Mouse (Mus musculus) v-Abl transformed pro-B cells (cell line): ENCODE results near the gene Sertad4.

Experiments used
- in situ Hi-C, 2 experiments: fragments of 400-800 bp; cut with MboI; formaldehyde crosslinking; loops; one replicate each; pipeline ENCODE4 v1.15.1; 2025; ENCODE audit not compliant: unreplicated experiment in 2 of 2

Gene Sertad4

DNA sequence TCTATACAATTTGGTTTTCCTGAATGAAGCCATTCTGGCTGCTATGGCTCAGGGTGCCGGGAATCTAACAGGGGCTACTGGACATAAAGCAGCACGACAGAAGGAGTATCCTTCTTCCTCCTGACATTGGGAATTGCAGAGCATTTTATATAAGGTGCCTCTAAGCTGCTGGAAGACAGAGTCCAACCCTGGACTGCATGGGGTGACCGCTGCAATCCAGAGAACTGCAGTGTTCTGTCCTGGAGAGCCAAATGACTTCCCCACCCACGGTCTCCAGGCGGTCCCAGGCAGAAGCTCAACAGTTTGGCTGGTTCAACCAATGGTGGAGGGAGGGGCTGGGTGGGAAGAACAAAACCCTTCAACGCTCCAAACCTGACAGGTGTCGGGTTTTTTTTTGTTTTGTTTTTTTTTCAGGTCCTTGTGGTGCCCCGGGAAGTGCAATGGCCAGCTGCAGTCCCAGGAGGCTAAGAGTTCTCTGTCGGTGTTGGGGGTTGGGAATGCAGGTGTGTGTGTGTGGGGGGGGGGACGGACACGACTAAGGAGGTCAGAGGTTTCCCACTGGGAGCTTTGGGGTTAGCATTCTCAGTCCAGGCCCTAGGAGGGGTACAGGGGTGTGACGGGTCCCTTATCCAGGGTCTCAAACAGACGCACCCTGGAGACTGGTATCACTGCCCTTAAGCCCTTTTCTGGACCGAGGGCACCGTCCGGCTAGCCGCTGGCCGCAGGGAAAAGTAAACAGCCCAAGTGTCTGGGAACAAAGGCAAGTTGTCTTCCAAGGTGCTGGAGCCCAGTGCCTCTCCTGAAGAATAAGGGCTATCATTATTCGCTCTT lies 1.4 kb downstream of the Sertad4 start:
- in situ Hi-C loops: no loop called here

DNA sequence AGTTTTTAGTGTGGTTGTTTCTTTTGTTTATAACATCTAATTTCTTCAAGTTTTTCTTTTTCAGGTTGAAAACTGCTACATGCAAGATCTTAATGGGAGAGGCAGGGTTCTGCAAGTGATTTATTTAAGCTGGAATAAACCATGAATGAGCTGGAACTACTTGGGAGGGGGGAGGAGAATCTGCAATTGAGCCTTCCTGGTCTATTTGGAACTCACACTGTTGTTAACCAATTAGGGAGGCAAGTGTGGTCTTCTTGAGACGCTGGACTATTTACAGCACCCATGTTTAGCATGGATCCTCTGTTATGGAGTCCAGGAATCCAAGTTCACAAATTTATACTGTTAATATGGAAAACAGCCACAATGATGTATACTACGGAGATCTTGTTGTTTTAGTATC lies 2.1 kb downstream of the Sertad4 start:
- in situ Hi-C loops: no loop called here

DNA sequence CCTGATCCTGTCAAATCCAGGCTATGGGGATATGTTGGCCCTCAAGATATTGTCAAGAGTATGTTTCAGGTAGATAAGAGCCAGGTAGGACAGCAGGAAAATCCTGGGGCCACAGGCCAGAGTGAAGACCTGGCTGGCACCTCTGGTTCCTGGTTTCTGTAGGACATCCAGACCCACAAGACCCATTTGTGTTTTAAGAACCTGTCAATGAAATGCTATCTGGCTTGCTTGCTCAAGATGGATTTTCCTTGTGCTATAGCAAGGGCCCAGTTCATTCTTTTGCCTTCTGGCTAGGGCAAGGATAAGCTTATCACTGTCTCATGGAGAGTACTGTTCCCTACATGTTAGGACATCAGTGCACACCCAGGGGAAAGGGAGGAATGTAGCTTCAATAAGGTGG lies 3.5 kb downstream of the Sertad4 start:
- in situ Hi-C loops: no loop called here

DNA sequence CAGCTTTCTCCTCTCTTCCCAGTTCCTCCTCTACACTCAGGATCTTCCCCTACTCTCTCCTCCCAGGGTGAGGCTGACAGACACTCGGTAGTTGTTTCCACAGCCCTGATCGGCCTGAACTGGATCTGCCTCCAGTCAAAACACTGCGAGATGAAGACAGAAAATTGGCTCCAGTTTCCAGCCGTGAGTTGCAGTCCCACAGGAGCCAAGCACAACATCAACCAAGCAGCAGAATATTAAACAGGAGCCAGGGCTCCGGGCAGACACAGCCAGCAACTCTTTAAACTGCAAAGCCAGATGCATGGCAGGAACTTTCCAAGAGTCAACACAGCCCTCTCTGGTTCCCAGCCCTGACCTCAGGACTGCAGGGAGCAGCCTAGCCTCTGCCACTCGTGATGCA lies 3.9 kb downstream of the Sertad4 start:
- in situ Hi-C loops: no loop called here

DNA sequence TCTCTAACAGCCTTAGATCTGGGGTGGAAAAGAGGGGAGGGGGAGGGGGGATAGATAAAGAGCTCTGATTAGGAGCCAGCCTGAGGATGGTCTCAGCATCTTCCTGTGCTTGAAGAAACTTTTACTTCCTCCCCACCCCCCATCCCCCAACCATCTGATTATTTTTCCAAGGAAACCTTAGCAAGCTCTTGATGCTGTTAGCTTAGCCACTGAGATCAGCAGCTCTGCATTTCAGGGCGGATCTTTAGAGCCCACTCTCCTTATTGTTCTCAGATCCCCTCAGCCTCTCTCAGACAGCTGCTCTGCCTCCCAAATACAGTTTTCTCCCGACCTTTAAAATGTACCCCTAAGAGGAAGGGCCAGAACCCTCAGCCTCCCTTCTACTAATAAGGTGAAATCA lies 4.4 kb downstream of the Sertad4 start:
- in situ Hi-C loops: no loop called here

DNA sequence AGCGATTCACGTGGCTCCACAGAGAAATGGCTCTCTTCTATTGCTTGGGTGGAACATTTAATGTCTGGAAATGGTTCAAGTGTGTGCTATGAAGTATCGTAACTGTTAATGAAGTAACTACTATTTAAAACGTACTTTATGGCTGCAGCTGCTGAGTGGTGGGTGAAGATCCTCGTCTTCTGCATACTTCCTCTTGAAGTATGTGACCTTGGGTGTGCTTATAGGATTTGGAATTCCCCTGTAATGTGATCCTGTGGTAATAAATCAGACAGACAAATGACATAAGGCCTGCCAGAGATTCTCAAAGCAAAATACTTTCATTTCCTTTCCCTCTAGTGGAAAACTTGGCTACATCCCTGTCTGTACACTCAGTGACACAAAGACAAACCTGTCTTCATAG lies 5.9 kb downstream of the Sertad4 start:
- in situ Hi-C loops: loop anchor here in 1 of 2 experiments (10.0 kb wide), 1 partner anchor 45 kb away; no protein-coding TSS in a partner anchor

DNA sequence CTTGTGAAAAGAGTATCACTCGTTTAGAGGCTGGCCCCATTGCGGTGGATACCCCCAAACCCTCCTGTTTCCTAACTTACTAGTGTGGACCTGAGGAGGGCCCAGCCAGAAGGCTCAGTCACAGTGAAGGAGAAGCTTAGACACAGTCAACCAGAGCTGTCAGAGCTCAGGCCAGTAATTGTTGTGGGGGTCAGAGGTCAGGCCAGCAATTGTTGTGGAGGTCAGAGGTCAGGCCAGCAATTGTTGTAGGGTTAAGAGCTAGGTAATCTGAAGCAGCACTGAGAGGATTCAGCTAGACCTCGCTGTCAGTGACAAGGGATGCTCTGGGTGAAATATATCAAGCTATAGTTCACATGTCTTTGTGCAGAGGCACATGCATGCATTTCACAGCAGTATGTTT lies 8.3 kb downstream of the Sertad4 start:
- in situ Hi-C loops: loop anchor here in 1 of 2 experiments (10.0 kb wide), 1 partner anchor 48 kb away; no protein-coding TSS in a partner anchor

DNA sequence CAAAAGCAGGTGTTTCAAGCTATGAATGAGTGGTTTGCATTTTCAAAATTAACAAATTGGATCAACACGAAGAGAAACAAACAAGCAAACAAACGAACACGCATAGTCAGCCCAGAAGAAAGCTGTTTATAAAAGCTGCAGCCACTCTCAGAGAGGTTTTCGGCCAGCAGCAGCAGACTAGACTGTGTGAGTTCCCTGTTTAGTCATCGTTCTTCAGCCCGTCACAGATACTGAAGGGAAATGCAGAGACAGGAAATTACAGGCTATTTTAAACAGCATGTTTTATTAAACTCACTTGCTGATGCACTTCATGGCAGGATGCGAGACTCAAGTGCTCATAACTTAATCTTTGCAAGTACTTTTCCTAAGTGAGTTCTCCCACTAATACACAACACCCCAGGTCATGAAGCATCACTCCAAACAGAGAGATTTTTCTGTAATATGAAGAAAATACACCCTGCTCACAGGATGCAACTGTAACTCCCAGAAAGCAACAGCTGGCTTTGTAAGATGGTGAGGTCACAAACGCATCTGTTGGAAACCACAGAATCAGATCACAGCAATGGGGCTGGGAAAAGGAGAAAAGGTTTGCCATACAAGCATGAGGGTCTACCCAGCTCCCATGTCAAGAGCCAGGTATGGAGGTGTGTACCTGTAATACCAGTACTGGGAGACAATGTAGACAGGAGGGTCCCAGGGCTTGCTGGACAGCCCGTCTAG lies 14.3 kb downstream of the Sertad4 start:
- in situ Hi-C loops: loop anchor here in 1 of 2 experiments (10.0 kb wide), 1 partner anchor 54 kb away; no protein-coding TSS in a partner anchor

DNA sequence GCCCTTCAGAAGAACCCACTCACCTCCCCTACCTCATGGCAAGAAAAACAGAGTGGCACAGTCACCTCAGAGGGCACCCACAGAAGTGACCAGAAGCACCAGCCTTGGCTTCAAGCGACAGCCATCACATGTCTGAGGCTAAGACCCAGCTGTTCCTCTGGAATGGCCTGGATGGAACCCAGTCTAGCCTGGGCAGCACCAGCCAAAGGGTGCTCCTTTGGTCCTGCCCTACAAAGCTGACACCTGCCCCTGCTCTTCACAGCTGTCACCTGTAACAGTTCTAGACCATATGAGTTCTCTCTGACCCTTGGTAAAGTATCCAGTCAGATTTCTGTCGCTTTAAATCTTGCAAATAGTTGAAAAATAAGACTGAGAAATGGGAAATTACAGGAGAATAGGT lies 14.9 kb downstream of the Sertad4 start:
- in situ Hi-C loops: loop anchor here in 1 of 2 experiments (10.0 kb wide), 1 partner anchor 54 kb away; no protein-coding TSS in a partner anchor

DNA sequence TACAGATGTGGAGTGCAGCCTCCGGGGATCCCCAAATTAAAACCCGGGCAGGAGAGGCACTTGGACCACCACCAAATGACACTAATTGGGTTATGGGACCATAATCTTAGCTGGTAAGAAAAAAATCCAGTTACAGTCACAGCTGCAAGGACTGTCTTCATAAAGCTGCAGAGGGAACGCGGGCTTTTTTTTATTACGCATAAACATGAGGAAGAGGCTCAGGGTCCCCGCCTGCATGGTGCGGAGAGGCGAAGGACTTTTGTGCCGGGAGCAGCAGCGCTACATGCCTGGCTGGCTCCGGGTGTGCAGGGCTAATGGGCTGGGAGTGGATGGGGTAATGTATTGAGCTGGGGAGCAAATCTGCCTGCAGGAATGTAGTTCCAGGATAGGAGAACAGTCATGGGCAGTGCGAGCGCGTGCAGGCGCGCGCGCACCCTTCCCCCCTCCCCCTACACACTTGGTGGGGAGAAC lies 20.3 kb downstream of the Sertad4 start:
- in situ Hi-C loops: loop anchor here in 1 of 2 experiments (5.0 kb wide), 1 partner anchor 43 kb away; no protein-coding TSS in a partner anchor

DNA sequence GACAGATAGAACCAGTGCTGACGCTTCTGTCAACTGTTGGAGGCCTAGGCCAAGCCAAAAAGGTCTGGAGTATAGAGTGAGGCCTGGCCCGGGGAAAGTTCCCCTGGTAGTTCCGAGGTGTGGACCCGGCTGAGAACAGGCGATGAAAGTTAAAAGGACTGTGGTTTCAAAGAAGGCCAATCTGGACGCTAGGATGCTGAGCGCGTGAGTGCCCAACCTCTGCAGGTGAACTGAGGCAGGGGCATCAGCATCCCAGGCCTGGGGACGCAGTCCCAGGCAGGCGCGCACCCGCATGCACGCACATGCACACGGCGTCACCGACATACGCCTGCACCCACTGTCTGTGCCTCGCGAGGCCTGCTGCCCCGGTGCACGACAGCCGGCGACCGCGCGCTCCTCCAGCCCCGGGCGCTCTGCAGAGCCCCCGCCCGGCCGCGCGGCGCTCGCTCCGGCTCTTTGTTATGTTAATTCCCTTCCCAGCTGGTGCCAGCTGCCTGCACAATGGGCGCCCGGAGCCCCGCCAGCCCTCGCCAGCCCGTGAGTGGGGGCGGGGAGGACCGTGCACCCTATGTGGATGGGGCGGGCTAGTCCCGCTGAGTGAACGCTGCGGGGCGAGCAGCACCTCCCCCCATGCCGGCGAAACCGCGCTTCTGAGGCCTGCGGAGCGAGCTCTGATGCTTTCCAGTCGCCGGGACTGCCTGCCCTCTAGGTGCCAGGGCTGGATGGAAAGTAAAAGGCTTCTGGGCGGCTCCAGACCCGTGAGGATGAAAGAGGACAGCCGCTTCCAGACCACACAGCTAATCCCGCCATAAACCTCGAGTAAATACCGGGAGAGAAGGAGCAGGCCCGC lies 21.0 kb downstream of the Sertad4 start:
- in situ Hi-C loops: loop anchor here in 1 of 2 experiments (5.0 kb wide), 1 partner anchor 42 kb away; no protein-coding TSS in a partner anchor

DNA sequence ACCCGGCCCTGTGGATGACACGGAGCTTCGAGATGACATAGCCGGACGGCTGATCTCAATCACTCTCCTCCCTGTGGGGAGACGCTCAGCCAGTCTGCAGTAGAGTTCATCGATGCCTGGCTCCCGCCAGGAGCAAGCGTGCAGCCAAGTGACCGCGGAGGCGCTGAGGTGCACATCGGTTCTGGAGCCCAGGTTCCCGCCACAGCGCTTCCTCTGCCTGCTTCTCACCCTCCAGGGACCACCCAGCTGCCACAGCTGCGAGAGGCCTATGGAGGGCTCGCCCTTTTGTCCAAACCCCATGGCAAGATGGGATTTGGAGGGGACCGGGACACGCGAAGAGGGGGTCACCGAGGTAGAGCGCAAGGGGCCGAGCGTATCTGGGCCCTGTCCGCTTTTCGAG lies 22.0 kb downstream of the Sertad4 start:
- in situ Hi-C loops: no loop called here

DNA sequence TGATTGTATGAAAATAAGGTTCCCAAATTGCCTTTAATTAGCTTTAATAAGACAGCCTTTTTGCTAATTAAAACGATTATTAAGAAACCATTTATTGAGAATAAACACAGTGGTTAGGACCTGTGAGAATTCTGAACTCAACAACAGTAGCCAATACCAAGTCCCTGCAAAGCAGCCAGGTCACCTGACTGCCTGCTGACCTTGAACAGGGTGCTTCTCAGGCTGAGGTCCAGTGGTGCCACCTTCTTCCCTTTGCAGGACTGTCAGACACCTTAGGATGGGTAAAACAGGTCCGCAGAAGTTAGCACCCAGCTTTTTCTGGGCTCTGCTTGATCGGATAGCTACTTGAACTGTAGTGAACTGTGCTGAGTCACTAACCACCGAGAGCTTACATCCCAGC lies 22.5 kb downstream of the Sertad4 start:
- in situ Hi-C loops: no loop called here

DNA sequence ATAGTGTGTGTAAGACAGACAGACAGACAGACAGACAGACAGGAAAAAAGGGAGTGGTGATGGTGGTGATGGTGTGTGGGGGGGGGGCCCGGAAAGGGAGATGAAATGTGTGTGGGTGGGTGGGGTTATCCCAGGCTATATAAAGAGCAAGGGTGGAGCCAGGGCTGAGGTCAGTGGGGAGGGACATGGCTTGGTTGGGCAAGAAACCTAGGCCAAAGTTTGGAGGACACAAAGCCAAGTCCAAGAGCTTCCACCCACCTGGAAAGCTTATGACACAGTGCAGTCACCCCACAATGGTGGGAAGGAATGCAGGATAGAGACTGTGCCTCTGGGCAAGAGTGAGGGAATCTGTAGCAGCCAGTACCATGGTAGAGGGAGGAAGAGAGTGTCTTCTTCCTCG lies 23.2 kb downstream of the Sertad4 start:
- in situ Hi-C loops: no loop called here

DNA sequence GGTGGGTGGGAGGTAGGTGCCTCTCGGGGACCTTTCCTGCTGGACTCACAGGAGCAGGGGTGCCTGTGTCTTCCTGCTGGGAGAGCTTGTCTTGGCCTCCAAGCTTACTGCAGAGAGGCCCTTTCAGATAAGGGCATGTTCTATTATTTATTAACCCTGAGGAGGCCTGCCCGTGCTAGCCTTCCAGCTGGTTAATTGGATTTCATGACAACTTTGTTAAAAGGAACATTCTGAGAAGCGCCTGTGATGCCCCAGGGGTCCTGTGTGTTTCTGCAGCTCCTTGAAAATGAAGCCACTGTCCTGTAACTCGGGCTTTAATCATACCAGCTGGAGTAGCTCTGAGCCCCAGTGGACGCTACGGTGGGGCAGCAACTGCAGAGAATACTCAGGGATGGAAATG lies 25.1 kb downstream of the Sertad4 start:
- in situ Hi-C loops: no loop called here

DNA sequence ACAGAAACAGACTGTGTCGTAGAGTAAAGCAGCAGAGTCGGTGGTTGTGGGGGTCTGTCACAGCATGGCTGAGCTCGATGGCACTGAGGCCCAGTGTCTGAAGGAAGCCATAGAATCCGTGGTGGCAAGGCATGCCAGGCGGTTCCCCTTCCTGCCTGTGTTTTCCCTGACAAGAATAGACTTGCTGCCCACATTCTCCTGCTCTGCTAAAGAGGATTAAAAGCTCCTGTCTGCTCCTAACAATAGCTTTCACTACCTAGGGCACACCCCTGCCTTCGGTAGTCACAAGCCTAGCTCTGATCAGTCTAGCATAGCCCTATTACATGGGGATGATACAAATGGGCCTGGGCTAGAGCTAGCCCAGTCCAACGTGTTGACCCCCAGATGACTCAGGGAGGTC lies 26.6 kb downstream of the Sertad4 start:
- in situ Hi-C loops: no loop called here

DNA sequence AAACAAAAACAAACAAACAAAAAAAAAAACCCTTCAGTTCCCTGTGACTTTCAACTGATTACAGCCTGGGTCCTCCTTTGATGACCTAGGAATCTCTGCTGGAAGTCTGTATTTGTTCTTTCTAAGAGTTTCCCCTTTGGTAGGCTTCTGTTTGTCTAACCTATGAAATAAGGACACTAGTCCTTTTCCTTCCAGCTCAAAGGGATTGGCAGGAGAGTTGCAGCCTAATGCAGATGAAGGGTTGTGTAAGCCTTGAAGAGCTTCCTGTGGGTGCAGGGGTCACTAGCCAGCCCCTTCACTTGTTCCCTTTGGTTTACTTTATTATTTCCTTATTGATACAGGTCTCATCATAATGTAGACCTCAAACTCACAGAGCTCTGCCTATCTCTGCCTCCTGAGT lies 27.6 kb downstream of the Sertad4 start:
- in situ Hi-C loops: no loop called here

DNA sequence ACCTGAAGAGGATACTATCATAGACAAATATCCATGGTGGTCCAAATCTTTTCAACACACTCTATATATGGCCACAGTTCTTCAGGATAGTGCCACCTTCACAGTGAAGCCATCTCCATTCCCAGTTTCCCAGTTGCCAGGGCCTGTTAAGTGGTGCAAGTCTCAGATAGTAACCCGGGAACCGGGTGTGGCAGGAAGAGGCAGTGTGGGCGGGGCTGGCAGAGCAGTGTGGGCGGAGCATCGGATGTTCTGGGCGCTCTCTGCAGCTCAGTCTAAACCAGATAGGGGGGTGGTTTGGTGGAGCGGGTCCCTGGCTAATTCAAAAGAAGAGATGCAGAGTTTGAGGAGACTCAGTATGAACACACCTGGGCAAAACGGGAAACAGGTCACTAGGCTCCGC lies 29.8 kb downstream of the Sertad4 start:
- in situ Hi-C loops: no loop called here

DNA sequence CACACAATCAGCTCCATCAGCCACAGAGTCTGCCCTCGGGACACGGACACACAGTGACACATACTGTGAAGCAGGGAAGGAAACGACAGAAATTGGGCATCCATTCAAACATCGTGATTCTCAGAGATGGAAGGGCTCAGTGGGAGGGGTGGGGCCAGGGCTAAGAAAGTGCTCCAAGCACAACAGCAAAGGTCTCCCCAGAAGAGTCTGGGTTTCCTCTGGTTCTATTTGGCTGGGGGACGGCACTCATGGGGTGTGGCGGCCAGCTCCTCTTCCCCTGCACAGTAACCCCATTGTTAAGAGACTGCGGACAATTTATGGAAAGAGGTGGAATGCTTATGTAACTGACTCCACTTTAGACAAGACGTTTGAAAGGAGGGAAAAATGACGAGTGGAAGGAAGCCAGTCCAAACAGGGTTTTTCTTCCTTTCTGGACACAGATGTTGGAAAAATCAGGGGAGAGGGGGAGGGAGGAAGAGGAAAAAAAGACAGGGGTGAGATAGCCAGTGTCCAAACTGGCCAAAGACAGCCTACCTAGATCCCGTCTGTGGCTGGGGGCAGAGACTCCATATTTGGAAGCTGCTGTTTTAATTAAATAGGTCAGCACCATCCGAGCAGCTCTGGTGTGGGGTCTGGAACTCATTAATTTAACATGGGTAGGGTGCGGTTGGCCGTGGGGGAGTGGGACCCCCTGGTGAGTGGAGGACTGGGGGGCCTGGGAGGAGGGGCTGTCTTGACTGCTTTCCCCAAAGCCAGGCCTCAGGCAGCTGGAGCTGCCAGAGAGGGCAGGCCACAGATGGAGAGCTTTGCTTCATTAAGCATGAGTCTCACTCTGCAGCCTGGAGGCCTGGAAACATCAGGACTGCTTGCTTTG lies 32.7 kb downstream of the Sertad4 start:
- in situ Hi-C loops: no loop called here

DNA sequence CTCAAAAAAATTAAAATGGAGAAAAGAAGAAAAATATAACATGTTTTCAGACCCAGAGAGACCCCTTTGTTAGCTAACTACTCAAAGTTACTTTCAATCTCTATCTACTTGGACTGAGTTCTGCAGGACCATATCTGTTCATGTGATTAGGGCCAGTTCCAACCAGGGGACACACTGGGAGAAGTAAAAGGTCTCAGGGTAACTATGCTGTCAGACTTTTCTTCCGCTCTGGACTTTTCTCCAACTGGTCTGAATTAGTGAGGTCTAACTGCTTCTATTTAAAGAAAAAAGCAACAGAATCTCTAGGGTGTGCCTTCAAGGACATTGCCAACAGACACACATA lies 33.3 kb downstream of the Sertad4 start:
- in situ Hi-C loops: no loop called here
